Mouse (Mus musculus) myocyte (in vitro differentiated cells): ENCODE data around the gene Agpat3. TPM values are rescaled to one million over a fixed set of nuclear protein-coding genes. Genes with fewer than 3 reads are reported as not detected.

ENCODE experiments used
- H3K27me3 ChIP-seq: one replicate; pipeline ENCODE4 v1.6.1; 2011; ENCODE audit not compliant: control insufficient read depth, insufficient read depth, insufficient read length
- H3K36me3 ChIP-seq: one replicate; pipeline ENCODE4 v1.6.1; 2011; ENCODE audit not compliant: control insufficient read depth, insufficient read depth
- H3K4me2 ChIP-seq: one replicate; pipeline ENCODE4 v1.6.1; 2011; ENCODE audit warnings: low read depth, control low read depth
- H3K4me3 ChIP-seq: one replicate; pipeline ENCODE4 v1.5.1; 2011; ENCODE audit warnings: mild to moderate bottlenecking, control low read depth, moderate library complexity
- H3K79me2 ChIP-seq: one replicate; pipeline ENCODE4 v1.6.1; 2011; ENCODE audit not compliant: control insufficient read depth, insufficient read depth
- H3ac ChIP-seq: one replicate; pipeline ENCODE4 v1.6.1; 2011; ENCODE audit not compliant: control insufficient read depth, insufficient read length
- CEBPB ChIP-seq: IDR thresholded peaks from 2 replicates; pipeline ENCODE4 v1.6.1; 2011; ENCODE audit warnings: mild to moderate bottlenecking, moderate library complexity; ENCODE audit not compliant: poor library complexity, insufficient read depth, severe bottlenecking
- E2F4 ChIP-seq: IDR thresholded peaks from one replicate; pipeline ENCODE4 v1.6.1; 2011; ENCODE audit warnings: mild to moderate bottlenecking, control low read depth, moderate library complexity; ENCODE audit not compliant: insufficient read depth
- MAX ChIP-seq: IDR thresholded peaks from one replicate; pipeline ENCODE4 v1.6.1; 2011; ENCODE audit warnings: low read depth, mild to moderate bottlenecking, control low read depth
- MYOD1 ChIP-seq, 3 experiments: IDR thresholded peaks; one replicate each; pipeline ENCODE4 v1.6.1; 2011; ENCODE audit warnings: control low read depth in 2 of 3, low read depth in 2 of 3, mild to moderate bottlenecking in 2 of 3, moderate library complexity in 1 of 3; ENCODE audit not compliant: insufficient read length in 2 of 3, control insufficient read depth in 1 of 3
- MYOG ChIP-seq, 3 experiments: IDR thresholded peaks; one replicate each; pipeline ENCODE4 v1.6.1; 2011; ENCODE audit warnings: control low read depth in 2 of 3, low read depth in 2 of 3, mild to moderate bottlenecking in 2 of 3; ENCODE audit not compliant: insufficient read length in 2 of 3, control insufficient read depth in 1 of 3, insufficient read depth in 1 of 3
- POLR2A ChIP-seq: IDR thresholded peaks from one replicate; pipeline ENCODE4 v1.6.1; 2011; ENCODE audit warnings: low read depth, mild to moderate bottlenecking, control low read depth, moderate library complexity; ENCODE audit not compliant: insufficient read length
- POLR2AphosphoS2 ChIP-seq: IDR thresholded peaks from one replicate; pipeline ENCODE4 v1.6.1; 2011; ENCODE audit warnings: low read depth, control low read depth; ENCODE audit not compliant: insufficient read length
- REST ChIP-seq: IDR thresholded peaks from one replicate; pipeline ENCODE4 v1.6.1; 2011; ENCODE audit warnings: mild to moderate bottlenecking, control low read depth, moderate library complexity; ENCODE audit not compliant: insufficient read depth, insufficient read length
- SRF ChIP-seq: IDR thresholded peaks from one replicate; pipeline ENCODE4 v1.6.1; 2011; ENCODE audit warnings: low read depth; ENCODE audit not compliant: control insufficient read depth, insufficient read length
- TCF12 ChIP-seq: IDR thresholded peaks from one replicate; pipeline ENCODE4 v1.6.1; 2011; ENCODE audit warnings: mild to moderate bottlenecking, control low read depth; ENCODE audit not compliant: poor library complexity, insufficient read depth, severe bottlenecking
- TCF3 ChIP-seq: IDR thresholded peaks from one replicate; pipeline ENCODE4 v1.6.1; 2011; ENCODE audit warnings: low read depth, control low read depth; ENCODE audit not compliant: insufficient read length
- USF1 ChIP-seq: IDR thresholded peaks from one replicate; pipeline ENCODE4 v1.6.1; 2011; ENCODE audit warnings: low read depth, mild to moderate bottlenecking, control low read depth, moderate library complexity
- polyA plus RNA-seq: library from polyadenylated mRNA; unstranded; fragments of >200 nt; fragmentation: generic; extraction: Trizol; gene quantifications from one replicate; pipeline ENCODE4 v1.2.1, GENCODE M21; 2012; ENCODE audit warnings: missing spikeins

Gene Agpat3
- polyA plus RNA-seq, 1 experiment, result 183 TPM

DNA sequence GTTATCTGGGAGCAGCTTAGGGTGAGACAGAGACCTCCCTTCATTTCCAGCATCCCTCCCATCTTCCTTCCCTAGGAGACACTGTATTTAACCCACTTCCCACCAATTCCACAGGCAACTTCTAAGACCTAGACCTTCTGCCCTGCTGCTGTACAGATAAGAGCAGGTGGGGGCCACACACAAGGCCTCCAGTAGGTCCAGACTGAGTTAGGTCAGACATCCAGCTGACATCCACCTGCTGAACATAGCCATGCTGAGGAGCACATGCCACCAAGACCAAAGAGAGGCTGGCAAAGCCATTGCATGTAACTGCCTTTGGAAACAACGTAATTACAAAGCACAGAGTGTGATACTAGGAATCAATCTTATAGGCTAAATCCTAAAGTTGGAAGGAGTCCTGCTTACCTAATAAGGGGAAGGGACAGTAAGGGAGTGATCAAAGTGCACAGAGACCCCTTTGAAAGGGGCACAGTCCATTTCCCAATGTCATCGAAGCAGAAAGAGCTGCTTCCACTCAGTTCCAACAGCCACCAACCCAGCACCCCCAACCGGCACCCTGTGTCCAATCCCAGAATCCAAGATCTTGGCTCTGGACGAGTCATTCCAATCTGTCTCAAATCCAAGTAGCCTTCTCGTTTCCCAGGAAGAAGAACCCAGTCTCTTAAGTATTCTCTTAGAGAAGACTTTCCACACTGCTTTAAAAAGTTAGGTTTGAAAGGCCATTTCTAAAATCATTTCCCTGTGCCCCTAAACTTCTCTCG, 1.3 kb downstream of the Agpat3 start:
- peak overlapping the region; percentile 94 for H3K4me2 ChIP-seq
- TF ChIP-seq MYOD1 (IDR thresholded peaks at IDR 0.05; ENCODE audit: control insufficient read depth in 1 of 3, insufficient read length in 2 of 3, low read depth in 2 of 3) (no peak), POLR2AphosphoS2 (no peak), POLR2A (no peak), E2F4 (no peak), REST (no peak), TCF12 (no peak), MAX (no peak), TCF3 (no peak), USF1 (no peak), MYOG (IDR thresholded peaks at IDR 0.05; ENCODE audit: control insufficient read depth in 1 of 3, insufficient read depth in 1 of 3, insufficient read length in 2 of 3, low read depth in 2 of 3) (no peak), CEBPB (no peak), SRF (no peak)
- H3K79me2 ChIP-seq, result peaks cover 9% of the 10 kb centered on the region
- no peaks in the 10 kb centered on the region for H3K36me3 ChIP-seq
- peak overlapping the region; percentile 36 for H3K4me3 ChIP-seq
- H3ac ChIP-seq, result no peak overlapping the region
- H3K27me3 ChIP-seq, result no peaks in the 10 kb centered on the region

DNA sequence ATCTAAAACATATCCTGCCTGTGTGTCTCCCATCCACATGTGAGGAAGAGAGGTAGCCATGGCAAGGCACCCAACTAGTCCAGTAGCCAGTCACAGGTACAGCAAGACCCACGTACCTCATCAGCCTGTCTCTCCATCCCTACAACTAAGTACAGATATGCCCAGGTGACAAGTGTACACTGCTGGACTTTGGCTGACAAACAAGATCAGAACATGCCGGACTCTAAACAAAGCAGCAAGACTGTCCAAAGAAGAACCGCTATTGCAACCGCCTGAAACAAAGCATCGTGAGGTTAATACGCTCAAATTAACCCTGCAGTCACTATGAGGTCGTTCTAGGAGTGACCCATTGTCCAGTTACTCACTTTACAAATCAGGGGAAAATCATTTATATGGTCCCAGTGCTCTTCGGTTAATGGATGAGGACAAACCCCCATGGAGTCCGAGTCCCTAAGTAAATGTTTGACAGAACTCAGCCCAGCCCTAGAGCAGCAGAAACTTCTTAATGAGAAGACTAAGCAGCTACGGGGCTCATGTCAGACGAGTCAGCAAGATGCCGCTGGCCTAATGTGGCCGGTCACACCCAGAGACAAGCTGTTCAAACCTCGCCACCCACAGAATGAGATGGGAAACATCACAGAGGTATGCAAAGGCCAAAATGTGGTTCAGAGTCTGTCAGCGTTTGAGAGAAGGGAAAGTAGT, 2.7 kb downstream of the Agpat3 start:
- Histone ChIP-seq H3K4me3 (no peak overlapping the region), H3K79me2 (peaks cover 17% of the 10 kb centered on the region), H3ac (no peak overlapping the region), H3K36me3 (no peaks in the 10 kb centered on the region), H3K27me3 (no peaks in the 10 kb centered on the region), H3K4me2 (peak overlapping the region; percentile 94)
- TF ChIP-seq REST, result no peak
- peak in 1 of 3 experiments; percentile 19 for TF ChIP-seq MYOG (IDR thresholded peaks at IDR 0.05; ENCODE audit: control insufficient read depth in 1 of 3, insufficient read depth in 1 of 3, insufficient read length in 2 of 3, low read depth in 2 of 3)
- TF ChIP-seq TCF3, result no peak

GRCm38 (mm10) chr10:78348211-78348610, 4.1 kb downstream of the Agpat3 start:
- TF ChIP-seq USF1, result no peak
- no peak for TF ChIP-seq E2F4
- TF ChIP-seq REST, result no peak
- no peak for TF ChIP-seq MAX
- TF ChIP-seq POLR2A, result no peak
- TF ChIP-seq TCF3, result no peak
- TF ChIP-seq TCF12, result no peak
- TF ChIP-seq CEBPB, result no peak
- TF ChIP-seq MYOD1 (IDR thresholded peaks at IDR 0.05; ENCODE audit: control insufficient read depth in 1 of 3, insufficient read length in 2 of 3, low read depth in 2 of 3), result peak in 2 of 3 experiments; percentile 16 to 47
- TF ChIP-seq MYOG (IDR thresholded peaks at IDR 0.05; ENCODE audit: control insufficient read depth in 1 of 3, insufficient read depth in 1 of 3, insufficient read length in 2 of 3, low read depth in 2 of 3), result peak in 1 of 3 experiments; percentile 38
- no peak for TF ChIP-seq SRF
- TF ChIP-seq POLR2AphosphoS2, result no peak
- H3K27me3 ChIP-seq, result no peaks in the 10 kb centered on the region
- no peak overlapping the region for H3K4me3 ChIP-seq
- H3ac ChIP-seq, result no peak overlapping the region
- H3K79me2 ChIP-seq, result peaks cover 17% of the 10 kb centered on the region
- no peaks in the 10 kb centered on the region for H3K36me3 ChIP-seq
- H3K4me2 ChIP-seq, result no peak overlapping the region

DNA sequence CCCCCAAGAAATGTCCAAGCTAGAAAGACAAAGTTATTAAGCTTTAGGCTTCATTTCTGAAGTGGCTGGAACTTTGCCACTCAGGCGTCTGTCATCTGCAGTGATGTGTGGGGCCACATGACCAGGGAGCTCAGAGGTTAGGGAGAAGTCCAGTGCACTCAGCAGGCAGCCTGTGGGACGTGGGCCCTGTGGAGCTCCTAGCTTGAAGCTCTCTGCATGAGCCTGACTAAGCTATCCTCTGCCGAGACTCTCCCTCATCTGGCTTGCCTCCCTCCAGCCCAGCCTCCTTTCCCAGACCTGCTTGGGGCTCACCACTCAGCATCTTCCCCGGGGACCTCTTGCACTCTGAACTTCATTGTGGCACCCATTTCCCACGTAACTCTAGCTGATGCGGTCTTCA, 4.8 kb downstream of the Agpat3 start:
- no peaks in the 10 kb centered on the region for H3K27me3 ChIP-seq
- H3K4me2 ChIP-seq, result no peak overlapping the region
- no peak overlapping the region for H3ac ChIP-seq
- no peak overlapping the region for H3K4me3 ChIP-seq
- H3K36me3 ChIP-seq, result no peaks in the 10 kb centered on the region
- TF ChIP-seq REST, result no peak
- TF ChIP-seq POLR2A, result no peak
- peaks cover 17% of the 10 kb centered on the region for H3K79me2 ChIP-seq

DNA sequence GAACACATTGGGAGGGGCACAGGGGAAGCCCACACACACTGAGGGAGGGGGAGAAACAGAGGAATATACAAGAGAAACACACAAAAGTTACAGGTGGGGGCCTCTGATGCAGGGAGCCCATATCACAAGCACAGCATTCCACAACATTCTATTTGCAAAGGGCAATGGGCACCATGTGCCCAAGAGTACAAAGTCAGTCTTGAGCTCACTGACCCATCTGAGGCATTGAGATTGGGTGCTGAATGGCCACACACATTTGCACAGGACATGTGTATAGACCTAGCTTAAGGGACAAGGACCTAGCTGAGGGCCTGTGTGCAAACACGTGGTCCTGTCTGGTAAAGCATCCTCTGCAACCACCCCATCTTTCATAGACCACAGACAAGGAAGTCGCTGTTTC, 6.8 kb downstream of the Agpat3 start:
- no peak overlapping the region for H3ac ChIP-seq
- H3K4me2 ChIP-seq, result no peak overlapping the region
- no peak overlapping the region for H3K4me3 ChIP-seq
- no peaks in the 10 kb centered on the region for H3K27me3 ChIP-seq
- peaks cover 13% of the 10 kb centered on the region for H3K79me2 ChIP-seq
- no peaks in the 10 kb centered on the region for H3K36me3 ChIP-seq
- no peak for TF ChIP-seq TCF3
- TF ChIP-seq MYOG (IDR thresholded peaks at IDR 0.05; ENCODE audit: control insufficient read depth in 1 of 3, insufficient read depth in 1 of 3, insufficient read length in 2 of 3, low read depth in 2 of 3), result no peak
- TF ChIP-seq REST, result no peak
- TF ChIP-seq SRF, result no peak
